Mouse (Mus musculus) lung, postnatal 25 days (tissue): ENCODE data around the gene Lin7c.

Source experiments
- DNase-seq: peaks from one replicate; pipeline ENCODE4 v3.0.0; 2022; ENCODE audit warnings: low spot score

Gene Lin7c

DNA sequence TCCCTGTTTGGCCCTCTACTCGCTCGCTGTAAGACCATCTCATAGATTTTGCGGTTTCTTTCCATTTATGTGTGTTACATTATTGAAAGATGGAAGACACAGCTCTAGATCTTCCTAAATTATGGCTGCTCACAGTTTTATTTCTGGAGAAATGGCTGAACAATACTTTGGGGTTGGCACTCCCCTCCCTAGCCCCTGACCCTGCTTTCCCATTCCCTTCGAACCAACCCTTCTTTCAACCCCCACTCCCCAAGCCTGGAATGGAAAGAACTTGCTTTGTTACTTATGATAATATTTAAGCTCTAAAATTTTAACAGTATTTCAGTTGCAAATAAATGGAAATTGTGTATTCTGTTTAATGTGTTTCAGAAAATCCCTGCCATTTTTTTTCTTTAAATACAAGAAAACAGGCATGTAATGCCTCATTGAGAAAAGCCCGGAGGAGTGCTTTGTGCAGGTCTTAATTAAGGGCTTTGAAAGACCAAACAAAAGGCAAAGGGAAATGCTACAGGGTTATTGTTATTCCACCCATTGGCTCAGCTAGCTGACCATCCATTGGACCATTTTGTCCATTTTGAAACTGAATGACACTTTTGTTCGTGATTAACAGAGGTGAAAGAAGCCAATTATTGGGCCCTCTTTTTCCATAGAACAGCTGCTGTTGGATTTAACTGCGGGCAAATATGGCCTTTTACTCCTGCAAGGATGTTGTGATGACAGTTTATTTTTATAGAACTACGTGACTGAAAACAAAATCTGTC lies 52.3 kb downstream of the Lin7c start:
- no peak for DNase-seq

DNA sequence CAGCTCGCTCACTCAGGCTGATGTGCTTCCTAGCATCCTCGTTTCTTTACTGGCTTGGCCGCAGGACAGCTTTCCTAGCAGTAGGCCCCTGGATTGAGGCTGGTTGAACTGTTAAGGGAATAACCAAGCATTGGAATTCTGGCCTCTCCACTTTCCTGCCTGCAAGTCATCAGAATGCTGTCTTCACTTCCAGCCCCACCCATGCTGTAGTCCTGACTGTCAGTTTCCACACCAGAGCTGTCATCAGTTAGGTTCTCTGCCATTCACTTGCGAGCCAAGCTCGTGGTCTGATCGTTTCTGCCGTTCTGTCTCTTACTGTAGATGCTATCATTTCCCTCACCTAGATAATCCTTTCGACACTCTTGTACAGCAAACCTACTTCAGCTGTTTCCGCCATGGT lies 54.3 kb downstream of the Lin7c start:
- no peak for DNase-seq

DNA sequence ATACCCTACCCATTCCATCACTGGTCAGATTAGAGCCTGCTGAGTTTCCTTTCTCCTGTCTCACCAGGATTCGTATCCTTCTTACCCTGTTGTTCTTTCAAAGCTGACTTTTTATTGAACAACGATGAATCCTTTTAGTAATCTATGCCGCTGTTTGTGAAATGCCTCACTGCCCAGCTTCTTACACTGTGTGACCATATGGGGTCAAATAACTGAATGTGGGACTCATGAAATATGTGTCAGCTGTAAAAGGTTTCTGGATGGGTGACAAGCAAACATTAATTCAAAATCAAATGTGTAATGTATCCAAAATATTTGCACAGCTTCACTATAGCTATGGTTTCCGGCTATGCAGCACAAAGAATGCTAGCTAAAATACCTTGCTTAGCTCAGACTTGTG lies 54.9 kb downstream of the Lin7c start:
- no peak for DNase-seq

DNA sequence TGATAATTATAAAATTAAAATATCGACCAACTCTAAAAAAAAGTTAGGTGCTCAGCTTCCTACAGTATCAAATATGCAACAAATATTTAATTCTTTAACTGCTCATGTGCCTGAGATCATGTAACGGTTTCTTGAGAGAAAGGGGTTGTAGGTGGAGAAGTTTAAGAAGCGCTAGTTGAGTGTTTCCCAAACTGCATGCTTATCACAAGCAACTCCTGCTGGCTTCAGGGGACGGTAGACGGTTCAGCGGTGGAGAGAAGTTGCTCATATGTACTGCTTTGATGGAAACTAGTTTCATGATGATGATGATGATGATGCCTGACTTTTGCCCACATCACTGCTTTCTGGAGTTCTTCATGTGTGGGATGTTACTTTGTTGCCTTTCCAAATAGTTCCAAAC lies 55.8 kb downstream of the Lin7c start:
- no peak for DNase-seq

DNA sequence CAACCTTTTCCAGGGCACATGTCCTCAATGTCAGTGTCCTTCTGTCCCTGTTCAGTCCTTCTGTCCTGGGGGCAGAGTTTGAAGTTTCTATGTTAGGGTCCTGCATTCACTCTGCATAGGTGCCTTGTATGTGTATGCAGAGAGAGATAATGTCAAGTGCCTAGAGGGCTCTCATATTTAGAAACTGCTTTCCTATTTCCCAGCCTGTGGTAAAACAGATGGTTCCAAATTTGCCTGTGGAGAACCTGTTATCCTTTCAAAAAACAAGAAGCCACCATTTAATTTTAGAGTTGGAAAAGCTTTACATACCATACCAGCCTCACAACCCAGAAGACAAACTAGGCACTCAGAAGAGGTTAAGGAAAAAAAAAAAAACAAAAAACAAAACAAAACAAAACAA lies 58.9 kb downstream of the Lin7c start:
- no peak for DNase-seq

- no peak for DNase-seq
Measured at GRCm38 (mm10) chr2:109950311-109950710, 59.7 kb downstream of the Lin7c start.
